Mouse (Mus musculus) right cerebral cortex, postnatal 4 days (tissue): ENCODE results near the gene Bicra.

Source experiments
- DNase-seq: peaks from one replicate; pipeline ENCODE4 v3.0.0-alpha.2; 2022

The Bicra gene

GRCm38 (mm10) chr7:16013722-16014275 is 33.9 kb downstream of the Bicra start:
- no peak for DNase-seq

GRCm38 (mm10) chr7:16012576-16013263 is 35.0 kb downstream of the Bicra start:
- DNase-seq, result peak; percentile 21

GRCm38 (mm10) chr7:16011418-16012085 is 36.2 kb downstream of the Bicra start:
- DNase-seq, result no peak

- DNase-seq, result no peak
Measured at GRCm38 (mm10) chr7:16010649-16011048, 37.1 kb downstream of the Bicra start.

GRCm38 (mm10) chr7:16009636-16010035 is 38.1 kb downstream of the Bicra start:
- DNase-seq, result no peak

GRCm38 (mm10) chr7:16005020-16005419 is 42.7 kb downstream of the Bicra start:
- no peak for DNase-seq

GRCm38 (mm10) chr7:16004177-16004856 is 43.4 kb downstream of the Bicra start:
- no peak for DNase-seq

GRCm38 (mm10) chr7:16003032-16003431 is 44.7 kb downstream of the Bicra start:
- no peak for DNase-seq

- DNase-seq, result peak; percentile 46
Measured at GRCm38 (mm10) chr7:16002171-16002570, 45.5 kb downstream of the Bicra start.

GRCm38 (mm10) chr7:16001691-16002090 is 46.0 kb downstream of the Bicra start:
- DNase-seq, result no peak

GRCm38 (mm10) chr7:15993789-15994188 is 53.9 kb downstream of the Bicra start:
- DNase-seq, result no peak

GRCm38 (mm10) chr7:15993152-15993551 is 54.6 kb downstream of the Bicra start:
- no peak for DNase-seq

- DNase-seq, result no peak
Measured at GRCm38 (mm10) chr7:15991764-15992163, 56.0 kb downstream of the Bicra start.

- DNase-seq, result no peak
Measured at GRCm38 (mm10) chr7:15987661-15988356, 59.9 kb downstream of the Bicra start.

- DNase-seq, result no peak
Measured at GRCm38 (mm10) chr7:15982729-15983407, 64.9 kb downstream of the Bicra start.

- DNase-seq, result no peak
Measured at GRCm38 (mm10) chr7:15981538-15981937, 66.2 kb downstream of the Bicra start.

- no peak for DNase-seq
Measured at GRCm38 (mm10) chr7:15980246-15980645, 67.5 kb downstream of the Bicra start.

GRCm38 (mm10) chr7:15975904-15976303 is 71.8 kb downstream of the Bicra start:
- DNase-seq, result no peak

- no peak for DNase-seq
Measured at GRCm38 (mm10) chr7:15975451-15975850, 72.3 kb downstream of the Bicra start.

- DNase-seq, result peak; percentile 66
Measured at GRCm38 (mm10) chr7:15974712-15975111, 73.0 kb downstream of the Bicra start.

- no peak for DNase-seq
Measured at GRCm38 (mm10) chr7:15972247-15972646, 75.5 kb downstream of the Bicra start.

GRCm38 (mm10) chr7:15969674-15970073 is 78.0 kb downstream of the Bicra start:
- DNase-seq, result no peak
